Mouse (Mus musculus) kidney, embryonic 16.5 days (tissue): ENCODE data around the gene Stra8. TPM values are rescaled to one million over a fixed set of nuclear protein-coding genes. Genes with fewer than 3 reads are reported as not detected.
A peak's percentile ranks its signal among the peaks of the same experiment; 100 is the strongest.

Experiments
- ATAC-seq: fragments of 200-750 bp; cut with Nextera tagmentation; 2 replicates; pipeline ENCODE4 v1.8.0; 2017; ENCODE audit warnings: moderate TSS enrichment; ENCODE audit not compliant: low FRiP score, low TSS enrichment
- H3K27ac ChIP-seq: fragments of 300-500 bp; sonication (generic); 2 replicates; pipeline ENCODE4 v1.5.1; 2014; ENCODE audit warnings: low read length
- H3K27me3 ChIP-seq: fragments of 300-500 bp; sonication (generic); 2 replicates; pipeline ENCODE4 v1.6.1; 2014; ENCODE audit warnings: low read length, control low read depth, mixed read lengths; ENCODE audit not compliant: insufficient read depth
- H3K36me3 ChIP-seq: fragments of 300-500 bp; sonication (generic); 2 replicates; pipeline ENCODE4 v1.6.1; 2014; ENCODE audit warnings: low read length, control low read depth, mixed read lengths; ENCODE audit not compliant: insufficient read depth
- H3K4me1 ChIP-seq: fragments of 300-500 bp; sonication (generic); 2 replicates; pipeline ENCODE4 v1.6.1; 2014; ENCODE audit warnings: low read length, control low read depth, mixed read lengths; ENCODE audit not compliant: insufficient read depth
- H3K4me2 ChIP-seq: fragments of 300-500 bp; sonication (generic); replicated peaks from 2 replicates; pipeline ENCODE4 v1.6.1; 2014; ENCODE audit warnings: low read depth, low read length
- H3K4me3 ChIP-seq: fragments of 300-500 bp; sonication (generic); 2 replicates; pipeline ENCODE4 v1.5.1; 2014; ENCODE audit warnings: mild to moderate bottlenecking, low read length
- H3K9ac ChIP-seq: fragments of 300-500 bp; sonication (generic); replicated peaks from 2 replicates; pipeline ENCODE4 v1.6.1; 2014; ENCODE audit warnings: low read length
- H3K9me3 ChIP-seq: fragments of 300-500 bp; sonication (generic); 2 replicates; pipeline ENCODE4 v1.6.1; 2016; ENCODE audit warnings: low read length, control low read depth
- WGBS: fragments of 180-500 bp; shearing (Covaris S2); extraction: QIAGEN DNeasy Blood & Tissue Kit; methylation state at CpG from one replicate; pipeline ENCODE4 v1.1.7; 2014; 5-methylcytosine and 5-hydroxymethylcytosine counted together
- polyA plus RNA-seq: library from polyadenylated mRNA; unstranded; fragments of >200 nt; fragmentation: Nextera tagmentation; extraction: Ambion mirVana; gene quantifications from 2 replicates; pipeline ENCODE4 v1.2.1, GENCODE M21; 2015

Gene Stra8
- polyA plus RNA-seq = not detected in 2 replicates

GRCm38 (mm10) chr6:34919956-34920355 lies at the start of gene Stra8:
TSS of gene Stra8 (plus strand) at chr6:34920163.
- ATAC-seq = no peak
- Histone ChIP-seq H3K27me3 (no peaks in the 10 kb centered on the region), H3K4me2 (no peak within 1 kb of the TSS), H3K4me3 (no peak within 1 kb of the TSS), H3K9ac (no peak within 1 kb of the TSS), H3K27ac (no peak within 1 kb of the TSS), H3K9me3 (no peaks in the 10 kb centered on the region), H3K36me3 (no peaks in the 10 kb centered on the region), H3K4me1 (no peaks in the 10 kb centered on the region)
- WGBS = 47% methylated on average over 10 of the region's 10 CpGs

DNA sequence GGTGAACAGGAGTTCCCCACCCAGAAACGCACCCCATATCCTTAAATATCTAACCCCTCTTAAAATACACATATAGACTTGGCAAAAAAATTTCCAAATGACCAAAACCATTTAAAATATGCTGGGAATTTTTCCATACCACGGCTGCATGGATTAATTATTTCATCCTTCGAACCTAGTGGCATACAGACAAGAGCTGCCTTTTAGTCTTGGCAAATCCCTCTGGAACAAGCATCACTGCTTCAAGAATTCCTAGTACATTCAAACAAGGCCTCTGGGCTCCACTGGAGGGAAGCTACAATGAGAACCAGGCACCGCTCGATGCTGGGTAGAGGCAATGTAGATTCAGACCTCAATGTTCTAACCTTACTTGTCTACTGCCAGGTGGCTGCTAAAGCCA lies 49.2 kb upstream of the Stra8 start:
- Histone ChIP-seq H3K4me1 (peaks cover 40% of the 10 kb centered on the region), H3K27me3 (no peaks in the 10 kb centered on the region), H3K27ac (no peak overlapping the region), H3K4me3 (no peak overlapping the region), H3K36me3 (0 out of 2 replicates have a peak, but pooled peaks cover 3% of the 10 kb centered on the region), H3K9me3 (no peaks in the 10 kb centered on the region), H3K4me2 (no peak overlapping the region), H3K9ac (no peak overlapping the region)
- no peak for ATAC-seq
- WGBS = 81% methylated on average over 5 of the region's 5 CpGs

DNA sequence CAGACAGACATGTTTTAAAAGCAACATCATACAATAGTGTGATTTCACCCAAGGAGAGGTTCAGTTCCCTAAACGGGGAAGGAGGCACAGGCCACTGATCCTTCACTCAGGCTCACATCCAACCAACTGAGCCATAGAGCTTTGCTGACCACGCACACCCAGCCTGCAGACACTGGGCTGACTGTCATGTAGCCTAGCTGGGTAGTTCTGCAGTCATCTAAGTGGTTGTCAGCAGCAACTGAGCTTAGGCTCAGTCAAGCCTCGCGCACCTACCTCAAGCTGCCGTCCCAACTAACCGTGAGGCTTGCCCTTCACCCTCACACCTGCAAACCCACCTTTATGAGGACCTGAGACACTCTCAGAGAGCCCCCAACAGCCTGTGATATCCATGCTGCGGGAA lies 48.0 kb upstream of the Stra8 start:
- peaks cover 36% of the 10 kb centered on the region for H3K4me1 ChIP-seq
- no peak overlapping the region for H3K9ac ChIP-seq
- no peak overlapping the region for H3K4me3 ChIP-seq
- H3K9me3 ChIP-seq = no peaks in the 10 kb centered on the region
- H3K27me3 ChIP-seq = no peaks in the 10 kb centered on the region
- no peak overlapping the region for H3K4me2 ChIP-seq
- WGBS = 83% methylated on average over 7 of the region's 7 CpGs
- ATAC-seq = no peak
- H3K27ac ChIP-seq = no peak overlapping the region
- 0 out of 2 replicates have a peak, but pooled peaks cover 3% of the 10 kb centered on the region for H3K36me3 ChIP-seq

DNA sequence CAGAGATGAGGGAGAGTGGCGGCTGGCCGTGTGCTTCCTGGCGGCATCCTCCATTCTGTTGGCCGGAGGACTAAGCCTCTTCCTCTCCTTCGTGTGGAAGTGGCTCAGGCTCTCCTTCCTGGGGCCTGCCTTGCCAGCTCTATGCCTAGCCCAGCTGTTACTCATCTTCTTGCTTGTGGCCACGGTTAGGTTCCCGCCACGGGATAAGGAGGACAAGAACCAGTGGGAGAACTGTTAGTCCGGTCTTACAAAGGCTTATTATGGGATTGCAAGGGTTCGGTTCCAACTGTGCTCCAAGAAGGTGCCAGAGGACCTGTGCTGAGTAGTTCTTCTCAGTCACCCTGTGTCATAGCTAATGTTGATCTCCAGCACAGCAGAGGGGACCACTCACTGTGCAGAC lies 47.1 kb upstream of the Stra8 start:
- Histone ChIP-seq H3K4me2 (no peak overlapping the region), H3K27ac (no peak overlapping the region), H3K9me3 (no peaks in the 10 kb centered on the region), H3K4me3 (no peak overlapping the region), H3K27me3 (no peaks in the 10 kb centered on the region), H3K9ac (no peak overlapping the region), H3K36me3 (0 out of 2 replicates have a peak, but pooled peaks cover 3% of the 10 kb centered on the region), H3K4me1 (peaks cover 39% of the 10 kb centered on the region)
- ATAC-seq = no peak
- 89% methylated on average over 10 of the region's 10 CpGs for WGBS

GRCm38 (mm10) chr6:34874101-34874921 lies 45.7 kb upstream of the Stra8 start:
- Histone ChIP-seq H3K9me3 (no peaks in the 10 kb centered on the region), H3K4me1 (peaks cover 43% of the 10 kb centered on the region), H3K36me3 (0 out of 2 replicates have a peak, but pooled peaks cover 3% of the 10 kb centered on the region), H3K27me3 (no peaks in the 10 kb centered on the region), H3K9ac (peak overlapping the region; percentile 48), H3K4me3 (no peak overlapping the region), H3K27ac (peak overlapping the region; percentile 83), H3K4me2 (no peak overlapping the region; the same call in 1 of the 2 replicates)
- no peak for ATAC-seq
- 57% methylated on average over 21 of the region's 21 CpGs for WGBS

GRCm38 (mm10) chr6:34875268-34875761 lies 44.6 kb upstream of the Stra8 start:
- no peaks in the 10 kb centered on the region for H3K9me3 ChIP-seq
- peak overlapping the region; percentile 31; the same call in 1 of the 2 replicates for H3K9ac ChIP-seq
- WGBS = 78% methylated on average over 15 of the region's 15 CpGs
- H3K27ac ChIP-seq = peak overlapping the region; percentile 83
- no peak for ATAC-seq
- H3K4me1 ChIP-seq = peaks cover 38% of the 10 kb centered on the region
- H3K4me2 ChIP-seq = no peak overlapping the region; the same call in 1 of the 2 replicates
- H3K36me3 ChIP-seq = 0 out of 2 replicates have a peak, but pooled peaks cover 3% of the 10 kb centered on the region
- no peak overlapping the region for H3K4me3 ChIP-seq
- no peaks in the 10 kb centered on the region for H3K27me3 ChIP-seq

GRCm38 (mm10) chr6:34875966-34876834 lies 43.8 kb upstream of the Stra8 start:
- 68% methylated on average over 12 of the region's 12 CpGs for WGBS
- Histone ChIP-seq H3K9me3 (no peaks in the 10 kb centered on the region), H3K4me3 (no peak overlapping the region), H3K4me2 (peak overlapping the region; percentile 64; the same call in 1 of the 2 replicates), H3K9ac (no peak overlapping the region), H3K27ac (0 out of 2 replicates have a peak overlapping the region, but pooled peaks have one; percentile 83), H3K4me1 (peaks cover 35% of the 10 kb centered on the region), H3K36me3 (0 out of 2 replicates have a peak, but pooled peaks cover 3% of the 10 kb centered on the region), H3K27me3 (no peaks in the 10 kb centered on the region)
- ATAC-seq = no peak

DNA sequence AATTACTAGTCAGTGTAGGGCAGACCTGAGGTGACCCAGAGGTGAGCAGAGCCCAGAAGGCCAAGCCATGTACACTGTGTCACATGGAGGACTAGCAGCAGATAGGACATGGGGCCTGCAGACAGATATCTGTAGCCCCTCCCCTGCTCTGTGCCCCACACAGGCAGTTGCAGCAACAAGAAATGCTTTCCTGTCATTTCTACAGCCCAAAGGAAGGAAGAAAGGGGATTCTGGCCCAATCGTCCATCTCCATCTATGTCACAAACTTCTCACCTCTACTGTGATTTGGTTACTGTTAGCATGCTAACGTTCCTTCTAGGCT lies 43.2 kb upstream of the Stra8 start:
- no peaks in the 10 kb centered on the region for H3K27me3 ChIP-seq
- no peaks in the 10 kb centered on the region for H3K9me3 ChIP-seq
- H3K4me1 ChIP-seq = peaks cover 35% of the 10 kb centered on the region
- 19% methylated on average over 2 of the region's 2 CpGs for WGBS
- peak overlapping the region; percentile 90 for H3K9ac ChIP-seq
- 0 out of 2 replicates have a peak, but pooled peaks cover 3% of the 10 kb centered on the region for H3K36me3 ChIP-seq
- peak overlapping the region; percentile 73 for H3K4me3 ChIP-seq
- no peak for ATAC-seq
- H3K4me2 ChIP-seq = peak overlapping the region; percentile 64
- H3K27ac ChIP-seq = no peak overlapping the region

- peak within 1 kb of the TSS; percentile 73 for H3K4me3 ChIP-seq
- H3K9me3 ChIP-seq = no peaks in the 10 kb centered on the region
- H3K27ac ChIP-seq = peak within 1 kb of the TSS; percentile 92
- peak; percentile 93 for ATAC-seq
- H3K27me3 ChIP-seq = no peaks in the 10 kb centered on the region
- H3K9ac ChIP-seq = peak within 1 kb of the TSS; percentile 90
- H3K36me3 ChIP-seq = 0 out of 2 replicates have a peak, but pooled peaks cover 3% of the 10 kb centered on the region
- WGBS = 0% methylated on average over 44 of the region's 56 CpGs
- H3K4me2 ChIP-seq = peak within 1 kb of the TSS; percentile 64
- H3K4me1 ChIP-seq = peaks cover 35% of the 10 kb centered on the region
Measured at GRCm38 (mm10) chr6:34877509-34878321, 42.2 kb upstream of the Stra8 start, which contains the start of gene Cyren. TSS of gene Cyren (minus strand) at chr6:34878060.
